Mouse (Mus musculus) liver, embryonic 15.5 days (tissue): ENCODE data around the gene Dguok. TPM values are rescaled to one million over a fixed set of nuclear protein-coding genes. Genes with fewer than 3 reads are reported as not detected.

ENCODE experiments used
- ATAC-seq: fragments of 200-750 bp; cut with Nextera tagmentation; 2 replicates; pipeline ENCODE4 v1.8.0; 2017; ENCODE audit warnings: moderate number of reproducible peaks, mild to moderate bottlenecking, moderate library complexity; ENCODE audit not compliant: insufficient read depth
- H3K27ac ChIP-seq: fragments of 300-500 bp; sonication (generic); replicated peaks from 2 replicates; pipeline ENCODE4 v1.5.1; 2015; ENCODE audit warnings: mild to moderate bottlenecking, inconsistent platforms
- H3K27me3 ChIP-seq: fragments of 300-500 bp; sonication (generic); 2 replicates; pipeline ENCODE4 v1.6.1; 2015; ENCODE audit warnings: mild to moderate bottlenecking, inconsistent platforms
- H3K36me3 ChIP-seq: fragments of 300-500 bp; sonication (generic); replicated peaks from 2 replicates; pipeline ENCODE4 v1.6.1; 2015; ENCODE audit warnings: moderate library complexity, mild to moderate bottlenecking, inconsistent platforms
- H3K4me1 ChIP-seq: fragments of 300-500 bp; sonication (generic); replicated peaks from 2 replicates; pipeline ENCODE4 v1.6.1; 2015; ENCODE audit warnings: inconsistent platforms
- H3K4me2 ChIP-seq: fragments of 300-500 bp; sonication (generic); 2 replicates; pipeline ENCODE4 v1.6.1; 2015; ENCODE audit warnings: moderate library complexity, mild to moderate bottlenecking, inconsistent platforms
- H3K4me3 ChIP-seq: fragments of 300-500 bp; sonication (generic); replicated peaks from 2 replicates; pipeline ENCODE4 v1.5.1; 2015; ENCODE audit warnings: mild to moderate bottlenecking, inconsistent platforms
- H3K9ac ChIP-seq: fragments of 300-500 bp; sonication (generic); 2 replicates; pipeline ENCODE4 v1.6.1; 2015; ENCODE audit warnings: moderate library complexity, mild to moderate bottlenecking, inconsistent platforms
- H3K9me3 ChIP-seq: fragments of 300-500 bp; sonication (generic); replicated peaks from 2 replicates; pipeline ENCODE4 v1.6.1; 2016; ENCODE audit warnings: inconsistent platforms
- WGBS: fragments of 180-500 bp; shearing (Covaris S2); methylation state at CpG from one replicate; pipeline ENCODE4 v1.1.7; 2015; ENCODE audit warnings: mixed read lengths; ENCODE audit not compliant: insufficient replicate concordance; 5-methylcytosine and 5-hydroxymethylcytosine counted together
- polyA plus RNA-seq: library from polyadenylated mRNA; unstranded; fragments of >200 nt; fragmentation: Nextera tagmentation; extraction: Ambion mirVana; gene quantifications from 2 replicates; pipeline ENCODE4 v1.2.1, GENCODE M21; 2015

Gene Dguok
- polyA plus RNA-seq, 1 experiment from 2014 or later = 28.4 TPM

DNA sequence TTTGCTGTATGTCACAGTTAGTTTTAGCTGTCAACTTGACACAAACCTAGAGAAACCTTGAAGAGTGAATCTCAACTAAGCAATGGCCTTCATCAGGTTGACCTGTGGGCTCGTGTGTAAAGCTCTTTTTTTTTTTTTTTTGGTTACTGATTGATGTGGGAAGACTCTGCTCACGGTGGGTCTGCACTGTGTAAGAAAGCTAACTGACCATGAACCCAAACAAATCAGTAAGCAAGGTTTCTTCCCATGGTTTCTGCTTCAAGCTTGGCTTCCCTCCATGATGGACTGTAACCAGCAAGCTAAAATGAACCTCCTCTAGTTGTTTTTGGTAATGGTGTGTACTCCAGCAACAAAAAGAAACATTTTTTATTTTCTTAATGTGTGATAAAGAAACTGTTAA, 27.6 kb downstream of the Dguok start:
- ATAC-seq = no peak
- Histone ChIP-seq H3K9ac (no peak overlapping the region), H3K27me3 (peaks cover 3% of the 10 kb centered on the region; the same call in 1 of the 2 replicates), H3K36me3 (peaks cover 22% of the 10 kb centered on the region), H3K4me3 (no peak overlapping the region), H3K9me3 (no peaks in the 10 kb centered on the region), H3K4me2 (no peak overlapping the region), H3K4me1 (peaks cover 8% of the 10 kb centered on the region), H3K27ac (no peak overlapping the region)
- WGBS = 48% methylated on average over 2 of the region's 2 CpGs

DNA sequence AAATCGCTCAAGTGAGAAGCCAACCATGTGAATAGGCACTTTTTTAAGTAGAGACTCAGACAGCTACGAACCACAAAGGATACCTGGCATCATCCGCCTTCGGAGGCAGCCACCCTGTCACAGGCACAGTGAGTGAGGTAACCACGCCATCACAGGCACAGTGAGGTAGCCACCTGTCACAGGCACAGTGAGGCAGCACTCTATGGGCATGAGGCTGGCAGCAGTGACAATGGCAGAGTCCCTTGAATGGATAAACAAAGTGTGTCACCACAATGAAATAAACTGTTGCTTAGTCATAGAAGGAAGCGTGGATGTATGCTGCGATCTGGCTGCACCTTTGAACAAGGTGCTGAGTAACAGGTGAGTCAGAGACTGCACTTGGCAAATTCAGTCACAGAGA, 28.1 kb downstream of the Dguok start:
- Histone ChIP-seq H3K4me1 (peaks cover 8% of the 10 kb centered on the region), H3K27ac (no peak overlapping the region), H3K27me3 (peaks cover 3% of the 10 kb centered on the region; the same call in 1 of the 2 replicates), H3K9ac (no peak overlapping the region), H3K4me3 (no peak overlapping the region), H3K9me3 (no peaks in the 10 kb centered on the region), H3K36me3 (peaks cover 22% of the 10 kb centered on the region), H3K4me2 (no peak overlapping the region)
- 79% methylated on average over 7 of the region's 7 CpGs for WGBS
- ATAC-seq = no peak

DNA sequence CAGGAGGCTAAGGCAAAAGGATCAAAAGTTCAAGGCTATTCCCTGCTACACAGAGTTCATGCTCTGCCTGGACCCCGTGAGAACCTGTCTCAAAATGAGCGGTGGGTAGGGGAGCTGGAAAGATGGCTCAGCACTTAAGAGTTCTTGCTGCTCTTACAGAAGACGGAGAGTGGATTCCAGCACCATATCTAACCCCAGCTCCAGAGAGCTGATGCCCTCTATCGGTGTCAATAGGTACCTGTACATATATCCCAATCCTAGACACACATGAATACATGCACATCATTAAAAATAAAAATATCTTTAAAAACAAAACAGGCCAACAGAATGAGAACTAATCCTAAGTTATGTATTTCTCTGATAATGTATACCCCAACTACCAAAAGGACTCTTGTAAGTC, 28.6 kb downstream of the Dguok start:
- no peak overlapping the region for H3K9ac ChIP-seq
- peaks cover 22% of the 10 kb centered on the region for H3K36me3 ChIP-seq
- no peak overlapping the region for H3K27ac ChIP-seq
- H3K4me2 ChIP-seq = no peak overlapping the region
- ATAC-seq = no peak
- peaks cover 3% of the 10 kb centered on the region; the same call in 1 of the 2 replicates for H3K27me3 ChIP-seq
- 62% methylated on average over 4 of the region's 4 CpGs for WGBS
- H3K4me3 ChIP-seq = no peak overlapping the region
- H3K9me3 ChIP-seq = no peaks in the 10 kb centered on the region
- peaks cover 8% of the 10 kb centered on the region for H3K4me1 ChIP-seq

DNA sequence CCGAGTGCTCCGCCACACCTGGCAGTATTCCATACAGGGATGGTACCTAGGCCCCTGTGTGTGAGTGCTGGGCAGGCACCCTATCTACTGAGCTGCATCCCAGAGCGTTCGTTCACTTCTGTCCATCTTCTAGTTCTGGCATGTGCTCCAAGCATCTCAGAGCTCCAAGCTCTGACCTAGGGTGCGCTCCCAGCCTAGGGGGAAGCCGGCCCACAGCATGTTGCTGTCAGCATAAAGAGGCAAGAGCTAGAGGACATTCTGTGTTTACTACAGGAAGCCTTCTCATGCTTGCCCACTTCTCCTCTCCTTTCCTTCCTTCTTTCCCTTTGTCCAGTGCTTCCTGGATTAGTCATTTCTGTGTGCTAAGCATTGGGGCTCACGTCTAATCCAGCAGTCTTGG, 31.3 kb downstream of the Dguok start:
- Histone ChIP-seq H3K4me3 (no peak overlapping the region), H3K9ac (no peak overlapping the region), H3K9me3 (no peaks in the 10 kb centered on the region), H3K36me3 (peaks cover 7% of the 10 kb centered on the region), H3K27ac (no peak overlapping the region), H3K27me3 (peaks cover 3% of the 10 kb centered on the region; the same call in 1 of the 2 replicates), H3K4me2 (no peak overlapping the region), H3K4me1 (no peaks in the 10 kb centered on the region)
- ATAC-seq = no peak
- 57% methylated on average over 7 of the region's 7 CpGs for WGBS

DNA sequence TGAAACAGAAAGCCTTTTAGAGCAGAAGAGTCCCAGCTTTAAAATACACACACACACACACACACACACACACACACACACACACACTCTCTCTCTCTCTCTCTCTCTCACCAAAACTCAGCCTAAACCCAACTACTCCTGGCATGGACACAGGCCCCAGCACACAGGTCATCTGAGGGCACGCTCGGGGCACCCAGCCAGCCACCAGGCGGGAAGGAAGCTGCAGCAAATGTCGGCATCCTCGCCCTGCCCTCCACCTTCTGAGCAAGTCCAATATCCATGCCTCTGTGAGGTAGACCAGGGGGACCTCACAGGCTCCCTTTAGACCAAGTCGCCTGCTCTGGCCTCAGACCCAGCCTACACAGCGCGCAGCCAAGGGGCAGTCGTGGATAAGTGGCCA, 33.5 kb downstream of the Dguok start:
- Histone ChIP-seq H3K27me3 (peaks cover 3% of the 10 kb centered on the region; the same call in 1 of the 2 replicates), H3K4me1 (no peaks in the 10 kb centered on the region), H3K9me3 (no peaks in the 10 kb centered on the region), H3K27ac (no peak overlapping the region), H3K9ac (no peak overlapping the region), H3K4me2 (no peak overlapping the region), H3K4me3 (no peak overlapping the region), H3K36me3 (no peaks in the 10 kb centered on the region)
- WGBS = 72% methylated on average over 9 of the region's 9 CpGs
- no peak for ATAC-seq

DNA sequence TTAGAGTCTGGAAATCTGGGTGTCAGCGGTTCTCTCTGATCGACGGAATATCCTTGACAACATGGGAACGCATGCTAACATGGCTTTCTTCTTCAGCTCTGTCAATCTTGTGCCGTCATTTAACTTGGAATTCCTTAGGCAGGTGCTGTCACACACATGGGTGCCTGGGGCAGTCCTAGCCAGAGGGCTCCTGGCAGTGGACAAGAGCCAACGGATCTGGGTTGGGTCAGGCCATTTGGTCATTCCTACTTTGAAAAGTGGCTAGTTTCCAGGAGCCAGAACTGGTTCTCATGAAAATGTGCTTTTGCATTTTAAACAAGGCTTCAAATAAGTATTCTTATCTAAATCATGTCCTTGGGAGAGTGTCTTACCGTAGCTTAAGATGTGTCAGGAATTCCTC, 35.0 kb downstream of the Dguok start:
- Histone ChIP-seq H3K27me3 (peaks cover 3% of the 10 kb centered on the region; the same call in 1 of the 2 replicates), H3K9ac (no peak overlapping the region), H3K4me1 (no peaks in the 10 kb centered on the region), H3K4me2 (no peak overlapping the region), H3K9me3 (no peaks in the 10 kb centered on the region), H3K4me3 (no peak overlapping the region), H3K27ac (no peak overlapping the region), H3K36me3 (no peaks in the 10 kb centered on the region)
- WGBS = 80% methylated on average over 7 of the region's 7 CpGs
- no peak for ATAC-seq

DNA sequence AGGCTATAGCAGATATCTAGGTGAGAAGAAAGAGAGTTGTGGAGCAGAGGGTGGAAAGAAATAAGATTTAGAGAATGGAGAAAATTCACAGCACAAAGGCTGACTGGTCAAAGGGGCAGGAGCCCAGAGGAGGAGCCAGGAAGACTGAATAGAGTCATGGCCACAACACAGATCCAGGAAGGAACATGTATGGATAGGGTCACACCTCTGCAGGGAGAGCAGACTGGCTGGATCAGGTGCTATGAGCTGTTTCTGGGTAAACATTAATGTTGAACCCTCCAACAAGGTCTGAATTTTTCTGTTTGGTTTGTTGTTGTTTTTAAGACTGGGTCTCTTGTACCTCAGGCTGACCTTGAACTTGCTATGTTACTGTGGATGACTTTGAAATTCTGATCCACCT, 42.8 kb downstream of the Dguok start:
- peaks cover 8% of the 10 kb centered on the region; the same call in 1 of the 2 replicates for H3K27me3 ChIP-seq
- H3K36me3 ChIP-seq = no peaks in the 10 kb centered on the region
- H3K4me1 ChIP-seq = peaks cover 14% of the 10 kb centered on the region
- H3K4me3 ChIP-seq = no peak overlapping the region
- no peaks in the 10 kb centered on the region for H3K9me3 ChIP-seq
- no peak overlapping the region for H3K9ac ChIP-seq
- no peak overlapping the region for H3K27ac ChIP-seq
- no peak for ATAC-seq
- no peak overlapping the region for H3K4me2 ChIP-seq

DNA sequence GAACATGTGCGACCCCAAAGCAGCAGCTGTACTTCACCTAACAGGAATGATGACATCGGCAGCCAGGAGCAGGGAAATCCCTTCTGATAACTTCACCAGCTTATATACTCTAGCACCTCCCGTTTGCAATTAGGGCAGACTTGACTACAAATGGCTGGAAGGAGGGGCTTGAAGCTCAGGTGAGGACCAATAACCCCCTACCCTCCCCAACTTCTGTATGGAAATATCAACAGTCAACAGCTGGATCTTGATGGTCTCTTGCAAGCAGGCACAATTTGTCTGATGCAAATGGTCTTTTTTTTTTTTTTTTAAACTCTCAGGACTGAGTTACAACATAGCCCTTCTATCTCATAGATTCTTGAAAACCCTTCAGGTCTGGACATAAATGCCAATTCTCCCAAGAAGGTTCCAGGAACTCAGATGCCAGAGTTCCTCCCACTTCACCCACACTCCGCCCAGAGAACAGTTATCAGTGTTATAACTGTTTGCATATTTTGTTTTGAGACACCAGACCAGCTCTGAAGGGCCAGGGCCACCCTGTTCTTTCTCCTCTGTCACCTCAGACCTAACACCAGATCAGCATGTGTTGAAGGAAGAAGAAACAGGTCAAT, 47.6 kb downstream of the Dguok start, which contains the start of gene Tet3:
TSS of gene Tet3 (minus strand) at position 51 of the 611 bp plus-strand sequence.
- Histone ChIP-seq H3K9ac (no peak within 1 kb of the TSS), H3K9me3 (no peaks in the 10 kb centered on the region), H3K36me3 (no peaks in the 10 kb centered on the region), H3K4me2 (no peak within 1 kb of the TSS), H3K27me3 (peaks cover 36% of the 10 kb centered on the region), H3K4me3 (no peak within 1 kb of the TSS), H3K27ac (no peak within 1 kb of the TSS), H3K4me1 (peaks cover 54% of the 10 kb centered on the region)
- 33% methylated on average over 4 of the region's 4 CpGs for WGBS
- ATAC-seq = no peak

DNA sequence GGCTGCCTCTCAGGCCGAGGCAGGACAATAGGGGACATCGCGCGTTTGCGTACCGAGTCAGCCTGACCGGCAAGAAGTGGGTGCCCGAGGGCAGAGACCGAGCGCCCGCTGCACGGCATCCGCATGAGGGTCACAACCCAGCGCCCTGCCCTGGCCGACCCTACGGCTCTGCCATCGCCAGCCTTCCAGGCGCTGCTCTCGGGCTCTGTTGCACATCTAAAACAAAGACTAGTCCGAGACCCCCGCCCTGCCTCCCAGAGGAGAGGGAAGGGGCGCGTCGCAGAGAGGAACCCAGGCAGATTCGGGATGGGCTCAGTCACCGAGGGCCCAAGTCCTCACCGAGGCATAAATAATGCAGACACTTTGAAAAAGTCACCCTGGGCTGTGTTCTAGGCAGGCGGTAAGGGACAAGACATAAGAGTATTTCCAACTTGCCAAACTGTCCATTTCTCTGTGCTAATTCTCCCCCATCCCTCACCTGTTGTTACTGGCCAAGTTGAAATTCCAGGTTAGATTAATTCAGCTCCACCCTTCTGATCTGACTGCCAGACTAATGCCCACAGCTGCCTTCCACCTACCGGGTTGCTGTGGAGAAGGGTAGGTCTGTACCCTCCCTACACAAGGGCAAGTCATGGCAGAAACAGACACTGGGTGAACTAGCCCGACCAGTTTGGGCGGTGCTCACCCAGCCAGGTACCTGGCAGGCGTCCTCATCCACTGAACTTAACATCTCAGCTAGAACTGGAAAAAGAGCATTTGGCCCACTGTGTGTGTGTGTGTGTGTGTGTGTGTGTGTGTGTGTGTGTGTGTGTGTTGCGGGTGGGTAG, 49.6 kb downstream of the Dguok start:
- Histone ChIP-seq H3K9ac (peak overlapping the region; percentile 72), H3K4me2 (peak overlapping the region; percentile 98), H3K36me3 (no peaks in the 10 kb centered on the region), H3K9me3 (no peaks in the 10 kb centered on the region), H3K27me3 (peaks cover 29% of the 10 kb centered on the region), H3K27ac (peak overlapping the region; percentile 86), H3K4me1 (peaks cover 72% of the 10 kb centered on the region), H3K4me3 (peak overlapping the region; percentile 74)
- 4% methylated on average over 32 of the region's 33 CpGs for WGBS
- ATAC-seq = peak; percentile 24

DNA sequence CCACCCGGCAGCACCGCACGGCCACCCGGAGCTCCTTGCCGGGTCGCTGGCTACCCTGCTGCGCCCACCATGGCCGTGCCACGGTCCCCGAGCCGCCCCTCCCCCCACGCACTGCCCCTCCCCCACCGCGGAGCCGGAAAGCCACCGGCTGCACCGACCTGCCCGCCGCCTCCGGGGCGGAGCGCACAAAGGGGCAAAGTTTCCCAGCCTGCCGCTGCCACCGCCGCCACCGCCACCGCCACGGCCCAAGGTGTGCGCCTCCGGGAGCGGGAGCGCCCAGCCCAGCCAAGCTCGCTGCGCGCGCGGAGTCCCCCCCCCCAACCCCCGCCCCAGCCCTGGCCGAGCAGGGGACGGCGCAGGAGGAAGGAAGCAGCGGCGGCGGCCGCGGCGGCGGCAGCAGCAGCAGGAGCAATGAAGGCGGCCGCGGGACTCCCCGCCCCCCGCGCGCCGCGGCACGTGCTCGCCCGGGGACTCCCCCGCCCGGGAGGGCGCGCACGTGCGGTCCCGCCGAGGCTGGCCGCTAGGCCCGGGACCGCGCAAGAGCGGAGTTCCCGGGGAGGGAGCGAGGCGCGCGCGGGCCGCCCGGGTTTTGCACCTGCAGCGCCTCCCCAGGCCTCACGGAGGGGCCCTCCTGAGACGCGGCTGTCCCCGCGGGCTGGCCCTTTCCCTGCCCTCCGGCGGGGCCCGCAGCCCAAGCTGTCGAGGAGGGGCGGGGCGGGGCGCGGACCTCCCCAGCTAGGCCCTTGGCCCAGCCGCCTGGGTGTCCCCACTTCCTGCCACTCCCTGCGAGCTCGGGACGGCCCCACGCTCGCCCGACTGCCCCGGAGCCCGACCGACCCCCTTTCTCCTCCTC, 50.4 kb downstream of the Dguok start:
- Histone ChIP-seq H3K9ac (peak overlapping the region; percentile 72), H3K27me3 (peaks cover 29% of the 10 kb centered on the region), H3K4me3 (peak overlapping the region; percentile 74), H3K4me1 (peaks cover 80% of the 10 kb centered on the region), H3K36me3 (no peaks in the 10 kb centered on the region), H3K27ac (peak overlapping the region; percentile 86), H3K9me3 (no peaks in the 10 kb centered on the region), H3K4me2 (peak overlapping the region; percentile 98)
- under 1% methylated on average over 79 of the region's 105 CpGs for WGBS
- peak; percentile 77 for ATAC-seq
